Mouse (Mus musculus) testis, postnatal 10 days (tissue): ENCODE data around the gene Rps6kl1.
A peak's percentile ranks its signal among the peaks of the same experiment; 100 is the strongest.

ENCODE experiments used
- DNase-seq: peaks from one replicate; pipeline ENCODE4 v3.0.0; 2021; ENCODE audit warnings: low spot score

The Rps6kl1 gene

GRCm38 (mm10) chr12:85141096-85141495 lies 10.0 kb downstream of the Rps6kl1 start:
- no peak for DNase-seq

- no peak for DNase-seq
These were observed 10.9 kb downstream of the Rps6kl1 start for GRCm38 (mm10) chr12:85140036-85140701.

GRCm38 (mm10) chr12:85136627-85137026 lies 14.4 kb downstream of the Rps6kl1 start:
- DNase-seq = peak; percentile 38

- DNase-seq = peak; percentile 46
These were observed 15.3 kb downstream of the Rps6kl1 start for GRCm38 (mm10) chr12:85135513-85136470.

- DNase-seq = no peak
These were observed 16.8 kb downstream of the Rps6kl1 start for GRCm38 (mm10) chr12:85134043-85134794.

GRCm38 (mm10) chr12:85131361-85131760 lies 19.7 kb downstream of the Rps6kl1 start:
- peak; percentile 23 for DNase-seq

GRCm38 (mm10) chr12:85129426-85129978 lies 21.6 kb downstream of the Rps6kl1 start:
- DNase-seq = no peak

- DNase-seq = no peak
These were observed 24.0 kb downstream of the Rps6kl1 start for GRCm38 (mm10) chr12:85126986-85127603.

GRCm38 (mm10) chr12:85124751-85125150 lies 26.3 kb downstream of the Rps6kl1 start:
- DNase-seq = no peak

GRCm38 (mm10) chr12:85123645-85124044 lies 27.4 kb downstream of the Rps6kl1 start:
- no peak for DNase-seq

- DNase-seq = no peak
These were observed 27.9 kb downstream of the Rps6kl1 start for GRCm38 (mm10) chr12:85123108-85123530.

- no peak for DNase-seq
These were observed 29.1 kb downstream of the Rps6kl1 start for GRCm38 (mm10) chr12:85121806-85122459.

GRCm38 (mm10) chr12:85115678-85116077 lies 35.4 kb downstream of the Rps6kl1 start:
- no peak for DNase-seq

- DNase-seq = no peak
These were observed 37.1 kb downstream of the Rps6kl1 start for GRCm38 (mm10) chr12:85113917-85114316.

GRCm38 (mm10) chr12:85113337-85113736 lies 37.7 kb downstream of the Rps6kl1 start:
- DNase-seq = no peak

- no peak for DNase-seq
These were observed 38.4 kb downstream of the Rps6kl1 start for GRCm38 (mm10) chr12:85112550-85113251.

GRCm38 (mm10) chr12:85110698-85111592 lies 40.1 kb downstream of the Rps6kl1 start, which contains the start of the genes Prox2 and Dlst:
Gene Prox2, minus strand, starts transcription at chr12:85110759.
Gene Dlst, plus strand, starts transcription at chr12:85110833.
- peak; percentile 91 for DNase-seq

- no peak for DNase-seq
These were observed 40.9 kb downstream of the Rps6kl1 start for GRCm38 (mm10) chr12:85110011-85110697.

- no peak for DNase-seq
These were observed 41.6 kb downstream of the Rps6kl1 start for GRCm38 (mm10) chr12:85109426-85109825.
